Comparison of ENCODE assay signal across 8 mouse cellular contexts in genomic region chr7:45277136-45277760, GRCm38 (mm10). TPM values are rescaled to one million over a fixed set of nuclear protein-coding genes. Genes with fewer than 3 reads are reported as not detected.
DNase-seq lines count a peak whose midpoint lies in the region; ATAC-seq and TF ChIP-seq lines count a peak whose summit lies in the region.

Slc6a21 (plus strand) TSS chr7:45277513.

- DNase-seq in cerebellum, adult 11 months, result peak; percentile 67
- DNase-seq in embryo, embryonic 11.5 days (ENCODE audit: low read depth, low spot score), result peak; percentile 37
- DNase-seq in midbrain, embryonic 14.5 days, result peak; percentile 37
- DNase-seq in spleen, adult 18-20 months, result peak; percentile 70 to 88

- H3K27ac ChIP-seq in intestine, postnatal 0 days (ENCODE audit: low read depth, low read length), result no peak within 1 kb of the TSS
- no peak within 1 kb of the TSS for H3K27ac ChIP-seq in limb, embryonic 12.5 days
- H3K27ac ChIP-seq in midbrain, embryonic 14.5 days (replicated peaks; ENCODE audit: low read depth, low read length), result no peak within 1 kb of the TSS

- peak within 1 kb of the TSS; percentile 54 for H3K9ac ChIP-seq in intestine, postnatal 0 days (ENCODE audit: low read depth, low read length)
- peak within 1 kb of the TSS; percentile 44; the same call in 1 of the 2 replicates for H3K9ac ChIP-seq in limb, embryonic 12.5 days (replicated peaks)
- H3K9ac ChIP-seq in midbrain, embryonic 14.5 days (replicated peaks; ENCODE audit: low read length), result no peak within 1 kb of the TSS

- H3K27me3 ChIP-seq in intestine, postnatal 0 days (replicated peaks; ENCODE audit: control insufficient read depth, insufficient read depth, low read length), result no peaks in the 10 kb centered on the region
- peaks cover 14% of the 10 kb centered on the region for H3K27me3 ChIP-seq in limb, embryonic 12.5 days
- H3K27me3 ChIP-seq in midbrain, embryonic 14.5 days (ENCODE audit: control insufficient read depth, insufficient read depth, low read length), result no peaks in the 10 kb centered on the region

- H3K4me1 ChIP-seq in intestine, postnatal 0 days (replicated peaks; ENCODE audit: control insufficient read depth, insufficient read depth, low read length), result no peaks in the 10 kb centered on the region
- H3K4me1 ChIP-seq in limb, embryonic 12.5 days (replicated peaks), result peaks cover 5% of the 10 kb centered on the region
- H3K4me1 ChIP-seq in midbrain, embryonic 14.5 days (ENCODE audit: control insufficient read depth, insufficient read depth, low read length), result no peaks in the 10 kb centered on the region

- peak within 1 kb of the TSS; percentile 55 for H3K4me3 ChIP-seq in intestine, postnatal 0 days (ENCODE audit: low read depth, low read length)
- peak within 1 kb of the TSS; percentile 38 for H3K4me3 ChIP-seq in limb, embryonic 12.5 days (replicated peaks)
- H3K4me3 ChIP-seq in midbrain, embryonic 14.5 days (replicated peaks; ENCODE audit: low read depth, low read length), result peak within 1 kb of the TSS; percentile 23; the same call in 1 of the 2 replicates

- H3K4me2 ChIP-seq in intestine, postnatal 0 days (replicated peaks; ENCODE audit: low read depth), result peak within 1 kb of the TSS; percentile 89
- peak within 1 kb of the TSS; percentile 63 for H3K4me2 ChIP-seq in limb, embryonic 12.5 days
- peak within 1 kb of the TSS; percentile 51 for H3K4me2 ChIP-seq in midbrain, embryonic 14.5 days (ENCODE audit: low read length)

- WGBS in intestine, postnatal 0 days, result 7% methylated on average over 44 of the region's 44 CpGs
- 7% methylated on average over 44 of the region's 44 CpGs for WGBS in limb, embryonic 12.5 days
- 8% methylated on average over 44 of the region's 44 CpGs for WGBS in midbrain, embryonic 14.5 days

- no peaks in the 10 kb centered on the region for H3K9me3 ChIP-seq in intestine, postnatal 0 days (ENCODE audit: control insufficient read depth)
- no peaks in the 10 kb centered on the region for H3K9me3 ChIP-seq in limb, embryonic 12.5 days
- no peaks in the 10 kb centered on the region for H3K9me3 ChIP-seq in midbrain, embryonic 14.5 days (ENCODE audit: control insufficient read depth, low read length)

- peak; percentile 96 for TF ChIP-seq CTCF in intestine, postnatal 0 days (IDR thresholded peaks at IDR 0.05; ENCODE audit: low read depth)

- no peak; the same call in 1 of the 2 replicates for ATAC-seq in cerebellum, adult (ENCODE audit: insufficient number of reproducible peaks, low FRiP score, low TSS enrichment)
- ATAC-seq in granulocyte monocyte progenitor cell, adult 5-6 weeks (replicated peaks; ENCODE audit: poor library complexity, severe bottlenecking), result peak; percentile 86
- peak; percentile 86 for ATAC-seq in intestine, postnatal 0 days
- ATAC-seq in limb, embryonic 12.5 days (ENCODE audit: insufficient number of reproducible peaks, insufficient read depth, low FRiP score, low TSS enrichment, low read depth), result no peak
- ATAC-seq in midbrain, embryonic 14.5 days (ENCODE audit: low FRiP score, low TSS enrichment), result no peak

- H3K36me3 ChIP-seq in intestine, postnatal 0 days (ENCODE audit: control insufficient read depth, insufficient read depth), result no peaks in the 10 kb centered on the region
- H3K36me3 ChIP-seq in limb, embryonic 12.5 days, result no peaks in the 10 kb centered on the region
- H3K36me3 ChIP-seq in midbrain, embryonic 14.5 days (ENCODE audit: control insufficient read depth, insufficient read depth, low read length), result no peaks in the 10 kb centered on the region

RNA-seq across cellular contexts. Expression of gene Slc6a21, which starts in this region (rescaled TPM):
- not detected in 2 replicates for total RNA-seq in granulocyte monocyte progenitor cell, adult 5-6 weeks (2014; fragmentation: Nextera tagmentation)
- not detected in 2 replicates for total RNA-seq in granulocyte monocyte progenitor cell, adult 5-6 weeks (2017)
- polyA plus RNA-seq in intestine, postnatal 0 days (2015; fragmentation: Nextera tagmentation; extraction: Ambion mirVana), result not detected in 2 replicates
- polyA plus RNA-seq in limb, embryonic 12.5 days (2016; fragmentation: Nextera tagmentation; extraction: Ambion mirVana), result not detected in 2 replicates
- polyA plus RNA-seq in midbrain, embryonic 14.5 days (2014; fragmentation: Nextera tagmentation; extraction: Ambion mirVana), result not detected in 2 replicates

Comparison
In these comparisons a context has a peak if more than half of its experiments do, and no peak if none do; other contexts are left out.
1. Peak in ATAC-seq in granulocyte monocyte progenitor cell, adult 5-6 weeks; RNA of the gene not detected or under 1 TPM.
2. Peak in ATAC-seq, H3K4me3 ChIP-seq, H3K9ac ChIP-seq and H3K4me2 ChIP-seq in intestine, postnatal 0 days; RNA of the gene not detected or under 1 TPM.
3. Peak in DNase-seq, H3K4me3 ChIP-seq and H3K4me2 ChIP-seq in midbrain, embryonic 14.5 days; RNA of the gene not detected or under 1 TPM.